Mouse (Mus musculus) induced T-regulatory cell, adult 2 months (primary cell): Measurements from ENCODE around the gene Ak9.
"Not testable (repeated sequence)": the region's sequence is repeated elsewhere in the genome, so short reads cannot be mapped to it uniquely, and the experiment has no call there.

Experiments
- DNase-seq: peaks from one replicate; pipeline ENCODE4 v3.0.0-alpha.2; 2012; ENCODE audit warnings: low read depth

The Ak9 gene

GRCm38 (mm10) chr10:41332533-41333043, 28.8 kb downstream of the Ak9 start:
- DNase-seq, result no peak

GRCm38 (mm10) chr10:41341346-41341745, 37.6 kb downstream of the Ak9 start:
- DNase-seq, result no peak

GRCm38 (mm10) chr10:41365086-41365485, 61.3 kb downstream of the Ak9 start:
- no peak for DNase-seq

- DNase-seq, result no peak
These were observed 76.7 kb downstream of the Ak9 start for GRCm38 (mm10) chr10:41380466-41380865.

GRCm38 (mm10) chr10:41385506-41386221, 81.9 kb downstream of the Ak9 start:
- peak; percentile 49 for DNase-seq

GRCm38 (mm10) chr10:41393555-41393954, 89.8 kb downstream of the Ak9 start:
- no peak for DNase-seq

- no peak for DNase-seq
These were observed 97.3 kb downstream of the Ak9 start for GRCm38 (mm10) chr10:41401097-41401496.

- no peak for DNase-seq
These were observed 99.6 kb downstream of the Ak9 start for GRCm38 (mm10) chr10:41403364-41403763.

- no peak for DNase-seq
These were observed 100.3 kb downstream of the Ak9 start for GRCm38 (mm10) chr10:41403893-41404612.

- DNase-seq, result not testable (repeated sequence)
These were observed 106.4 kb downstream of the Ak9 start for GRCm38 (mm10) chr10:41410176-41410575.

- DNase-seq, result not testable (repeated sequence)
These were observed 107.0 kb downstream of the Ak9 start for GRCm38 (mm10) chr10:41410821-41411220.

- not testable (repeated sequence) for DNase-seq
These were observed 109.7 kb downstream of the Ak9 start for GRCm38 (mm10) chr10:41413471-41413870.

- DNase-seq, result not testable (repeated sequence)
These were observed 111.6 kb downstream of the Ak9 start for GRCm38 (mm10) chr10:41415368-41415767.

GRCm38 (mm10) chr10:41420496-41421200, 116.9 kb downstream of the Ak9 start:
- no peak for DNase-seq

GRCm38 (mm10) chr10:41423681-41424080, 119.9 kb downstream of the Ak9 start:
- no peak for DNase-seq

GRCm38 (mm10) chr10:41426368-41426767, 122.6 kb downstream of the Ak9 start:
- DNase-seq, result no peak

- DNase-seq, result peak; percentile 72
These were observed 130.8 kb downstream of the Ak9 start for GRCm38 (mm10) chr10:41434624-41435023.

GRCm38 (mm10) chr10:41435141-41435540, 131.4 kb downstream of the Ak9 start:
- no peak for DNase-seq

- DNase-seq, result peak; percentile 17
These were observed 144.4 kb downstream of the Ak9 start for GRCm38 (mm10) chr10:41448216-41448615.

- no peak for DNase-seq
These were observed 145.9 kb downstream of the Ak9 start for GRCm38 (mm10) chr10:41449684-41450083.

GRCm38 (mm10) chr10:41450137-41450670, 146.4 kb downstream of the Ak9 start, which contains the start of gene Zbtb24:
Gene Zbtb24 (plus strand): TSS chr10:41450383.
- DNase-seq, result peak; percentile 99
